Mouse (Mus musculus) brain, embryonic 14.5 days (tissue): ENCODE data around the gene Pik3ap1.

Experiments
- CTCF ChIP-seq: fragments of 200-500 bp; IDR thresholded peaks from 2 replicates; pipeline ENCODE4 v1.5.1; 2012; ENCODE audit warnings: inconsistent platforms, mild to moderate bottlenecking, moderate library complexity, borderline replicate concordance; ENCODE audit not compliant: insufficient read depth, insufficient read length; ENCODE audit errors: extremely low read depth
- POLR2A ChIP-seq: fragments of 200-500 bp; IDR thresholded peaks from 2 replicates; pipeline ENCODE4 v1.6.1; 2012; ENCODE audit warnings: mild to moderate bottlenecking, inconsistent platforms, borderline replicate concordance; ENCODE audit not compliant: poor library complexity, insufficient read depth, insufficient read length, severe bottlenecking; ENCODE audit errors: extremely low read depth

- TF ChIP-seq CTCF = no peak
- TF ChIP-seq POLR2A = no peak
These were observed 17.9 kb downstream of the Pik3ap1 start for GRCm38 (mm10) chr19:41366854-41367517.
